Mouse (Mus musculus) E14TG2a.4 (cell line): ENCODE measurements at regions not wholly inside any gene's neighbourhood (a gene's known extent, or its start where the extent isn't known, plus 50 kb on each side); places are given as distances from the start of the nearest gene placed in this dataset.

ENCODE experiments used
- H3K27me3 ChIP-seq: 2 replicates; pipeline ENCODE4 v1.6.1; 2014; ENCODE audit warnings: low read length, control low read depth; ENCODE audit not compliant: insufficient read depth
- H3K36me3 ChIP-seq: 2 replicates; pipeline ENCODE4 v1.6.1; 2014; ENCODE audit warnings: low read length, control low read depth; ENCODE audit not compliant: insufficient read depth
- H3K4me1 ChIP-seq: replicated peaks from 2 replicates; pipeline ENCODE4 v1.6.1; 2014; ENCODE audit warnings: low read depth, low read length, control low read depth
- H3K4me3 ChIP-seq: replicated peaks from 2 replicates; pipeline ENCODE4 v1.5.1; 2014; ENCODE audit warnings: mild to moderate bottlenecking, low read length
- H3K9me3 ChIP-seq: 2 replicates; pipeline ENCODE4 v1.6.1; 2014; ENCODE audit warnings: low read length, control low read depth
- CTCF ChIP-seq: conservative IDR thresholded peaks from 2 replicates; pipeline ENCODE4 v1.5.1; 2014; ENCODE audit warnings: low read length
- NANOG ChIP-seq: IDR thresholded peaks from 2 replicates; pipeline ENCODE4 v1.6.1; 2014; ENCODE audit warnings: borderline replicate concordance, low read length, mixed read lengths
- POU5F1 ChIP-seq: IDR thresholded peaks from 2 replicates; pipeline ENCODE4 v1.6.1; 2014; ENCODE audit warnings: low read length, borderline replicate concordance

GRCm38 (mm10) chr12:117450106-117450505 is 66.2 kb upstream of the Rapgef5 start:
- Histone ChIP-seq H3K4me1 (peaks cover 53% of the 10 kb centered on the region), H3K4me3 (no peak overlapping the region), H3K27me3 (no peaks in the 10 kb centered on the region; the same call in 1 of the 2 replicates), H3K36me3 (no peaks in the 10 kb centered on the region), H3K9me3 (no peaks in the 10 kb centered on the region)
- no peak for TF ChIP-seq CTCF
- TF ChIP-seq POU5F1, result no peak
- no peak for TF ChIP-seq NANOG

GRCm38 (mm10) chr12:117450871-117451270 is 65.4 kb upstream of the Rapgef5 start:
- no peaks in the 10 kb centered on the region for H3K9me3 ChIP-seq
- H3K4me3 ChIP-seq, result no peak overlapping the region
- H3K27me3 ChIP-seq, result no peaks in the 10 kb centered on the region; the same call in 1 of the 2 replicates
- H3K4me1 ChIP-seq, result peaks cover 53% of the 10 kb centered on the region
- TF ChIP-seq NANOG (no peak), CTCF (no peak), POU5F1 (no peak)
- no peaks in the 10 kb centered on the region for H3K36me3 ChIP-seq

GRCm38 (mm10) chr12:117451441-117451840 is 64.8 kb upstream of the Rapgef5 start:
- Histone ChIP-seq H3K36me3 (no peaks in the 10 kb centered on the region), H3K4me3 (no peak overlapping the region), H3K4me1 (peaks cover 48% of the 10 kb centered on the region), H3K27me3 (no peaks in the 10 kb centered on the region; the same call in 1 of the 2 replicates), H3K9me3 (no peaks in the 10 kb centered on the region)
- TF ChIP-seq CTCF (peak; percentile 95), POU5F1 (no peak), NANOG (no peak)

DNA sequence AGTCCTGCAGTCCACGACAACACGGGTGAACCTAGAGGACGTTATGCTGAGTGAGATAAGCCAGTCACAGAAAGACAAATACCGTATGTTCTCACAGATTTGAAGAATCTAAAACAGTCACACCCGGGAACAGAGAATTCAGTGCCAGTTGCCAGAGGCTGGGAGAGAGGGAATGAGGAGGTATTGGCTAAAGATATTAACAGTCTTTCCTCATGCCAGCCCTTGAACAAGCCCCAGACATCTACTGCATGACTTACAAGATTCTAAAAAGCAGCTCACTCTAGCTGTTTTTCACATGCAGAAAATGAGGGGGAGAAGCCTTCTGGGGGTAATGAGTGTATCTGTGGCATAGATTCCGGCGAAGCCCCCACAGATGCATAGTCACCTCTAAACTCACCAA is 60.5 kb upstream of the Rapgef5 start:
- no peaks in the 10 kb centered on the region for H3K36me3 ChIP-seq
- H3K4me1 ChIP-seq, result peaks cover 4% of the 10 kb centered on the region
- no peak for TF ChIP-seq CTCF
- TF ChIP-seq NANOG, result no peak
- no peak for TF ChIP-seq POU5F1
- no peaks in the 10 kb centered on the region for H3K9me3 ChIP-seq
- peaks cover 4% of the 10 kb centered on the region; the same call in 1 of the 2 replicates for H3K27me3 ChIP-seq
- no peak overlapping the region for H3K4me3 ChIP-seq

DNA sequence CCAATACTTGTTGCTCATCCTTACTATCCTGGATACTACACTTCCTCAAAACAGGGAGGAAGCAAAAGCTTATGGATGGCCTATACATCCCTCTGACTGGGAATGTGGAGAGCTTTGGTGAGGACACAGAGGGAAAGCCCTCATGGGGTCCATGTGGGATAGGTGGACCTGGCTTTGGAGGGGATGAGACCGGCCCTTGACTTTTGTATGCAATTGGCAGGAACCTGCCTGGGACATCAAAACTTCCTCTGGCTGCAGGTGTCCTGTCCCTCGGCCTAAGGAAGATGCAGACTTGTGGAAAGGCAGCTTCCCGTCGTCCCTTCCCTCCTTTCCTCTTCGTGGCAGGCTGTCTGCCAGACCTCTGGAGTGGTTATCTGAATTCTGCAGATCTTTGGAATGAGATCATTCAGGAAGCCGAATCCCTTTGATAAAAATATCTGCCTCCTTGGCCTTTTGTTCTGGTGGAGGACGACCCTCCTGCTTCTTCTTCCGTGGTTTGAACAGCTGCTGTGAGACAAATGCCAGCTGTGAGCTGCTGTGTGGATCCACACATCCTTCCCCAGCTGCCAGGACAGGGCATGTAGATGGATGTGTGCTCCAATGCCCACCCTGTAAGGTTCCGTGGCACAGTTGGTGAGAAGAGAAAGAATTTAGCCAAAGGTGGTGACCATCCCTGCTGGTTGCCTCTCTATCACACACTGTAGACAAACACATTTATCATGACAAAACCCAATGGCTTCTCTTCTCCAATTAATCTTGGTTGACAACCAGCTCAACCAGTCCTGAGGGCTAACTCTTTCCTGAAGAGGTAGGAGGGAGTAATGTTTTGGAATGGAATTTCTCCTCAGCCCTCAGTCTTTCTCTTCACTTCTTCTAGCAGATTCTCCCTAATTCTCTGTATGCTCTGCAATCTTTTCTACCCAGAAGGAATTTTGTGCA is 57.9 kb upstream of the Rapgef5 start:
- TF ChIP-seq NANOG, result no peak
- no peak for TF ChIP-seq CTCF
- TF ChIP-seq POU5F1, result no peak
- H3K4me3 ChIP-seq, result no peak overlapping the region
- no peaks in the 10 kb centered on the region for H3K36me3 ChIP-seq
- no peaks in the 10 kb centered on the region for H3K4me1 ChIP-seq
- no peaks in the 10 kb centered on the region for H3K9me3 ChIP-seq
- H3K27me3 ChIP-seq, result peaks cover 4% of the 10 kb centered on the region; the same call in 1 of the 2 replicates

DNA sequence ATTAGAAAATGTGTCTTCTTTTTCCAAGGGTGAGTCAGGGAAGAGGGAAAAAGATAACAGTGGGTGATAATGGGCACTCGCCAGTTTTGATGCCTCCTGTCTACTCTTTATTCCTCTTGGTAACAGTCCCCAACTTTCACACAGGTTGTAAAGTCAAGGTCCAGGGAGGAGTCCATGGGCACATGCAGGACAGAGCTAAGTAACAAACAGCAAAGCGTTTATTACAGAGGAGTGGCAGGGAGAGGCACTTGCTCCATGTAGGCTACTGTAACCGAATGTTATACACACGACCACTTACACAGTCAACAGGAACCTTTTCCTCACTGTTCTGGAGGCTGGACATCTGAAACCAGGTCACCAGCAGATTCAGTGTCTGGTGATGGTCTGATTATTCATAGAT is 56.7 kb upstream of the Rapgef5 start:
- Histone ChIP-seq H3K4me1 (no peaks in the 10 kb centered on the region), H3K27me3 (0 out of 2 replicates have a peak, but pooled peaks cover 4% of the 10 kb centered on the region), H3K9me3 (no peaks in the 10 kb centered on the region), H3K4me3 (no peak overlapping the region), H3K36me3 (no peaks in the 10 kb centered on the region)
- TF ChIP-seq NANOG, result no peak
- no peak for TF ChIP-seq CTCF
- TF ChIP-seq POU5F1, result no peak

DNA sequence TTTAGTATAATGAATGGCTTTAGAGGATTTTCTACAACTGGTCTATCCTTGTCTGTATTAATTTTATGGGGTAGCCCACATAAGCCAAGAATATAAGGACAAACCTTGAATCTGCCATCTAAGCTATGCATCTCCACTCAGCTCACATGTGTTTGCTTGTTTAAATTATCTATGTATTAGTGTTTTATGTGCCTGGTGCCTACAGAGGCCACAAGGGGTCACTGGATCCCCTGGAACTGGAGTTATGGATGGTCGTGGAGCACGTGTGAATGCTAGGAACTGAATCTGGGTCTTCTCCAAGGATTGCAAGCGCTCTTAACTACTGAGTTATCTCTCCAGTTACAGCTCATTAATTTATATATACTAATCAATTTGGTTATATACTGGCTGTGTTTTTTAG is 51.1 kb upstream of the Rapgef5 start:
- Histone ChIP-seq H3K27me3 (0 out of 2 replicates have a peak, but pooled peaks cover under 1% of the 10 kb centered on the region), H3K4me1 (no peaks in the 10 kb centered on the region), H3K9me3 (no peaks in the 10 kb centered on the region), H3K36me3 (no peaks in the 10 kb centered on the region), H3K4me3 (no peak overlapping the region)
- TF ChIP-seq CTCF (0 out of 2 replicates have a peak, but pooled peaks have one; percentile 14), POU5F1 (no peak)

DNA sequence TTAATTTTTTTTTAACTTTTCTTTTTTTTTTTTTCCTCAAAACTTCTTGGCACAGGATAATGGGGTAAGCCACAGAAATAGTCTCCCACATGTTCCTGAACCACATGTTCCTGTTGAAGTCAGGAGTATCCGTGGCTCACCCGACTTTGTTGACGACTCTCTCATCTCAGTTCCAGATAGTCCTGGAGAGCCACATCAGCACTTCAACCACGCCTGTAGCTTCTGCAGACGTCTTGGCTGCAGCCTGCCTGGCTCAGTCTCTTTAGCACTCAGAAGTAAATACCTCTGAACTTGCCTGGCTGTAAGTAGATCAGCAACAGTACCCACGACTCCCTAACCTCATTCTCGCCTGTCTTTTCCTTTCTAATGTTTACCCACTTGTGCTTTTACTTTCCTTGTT is 50.3 kb upstream of the Rapgef5 start:
- TF ChIP-seq NANOG (no peak), CTCF (no peak), POU5F1 (no peak)
- Histone ChIP-seq H3K36me3 (no peaks in the 10 kb centered on the region), H3K4me1 (no peaks in the 10 kb centered on the region), H3K4me3 (no peak overlapping the region), H3K9me3 (no peaks in the 10 kb centered on the region), H3K27me3 (no peaks in the 10 kb centered on the region)
